Mouse (Mus musculus): ENCODE measurements around the gene Lgalsl. TPM values are rescaled to one million over a fixed set of nuclear protein-coding genes. Genes with fewer than 3 reads are reported as not detected.
A peak's percentile ranks its signal among the peaks of the same experiment; 100 is the strongest.

Gene Lgalsl
- 74.5 and 77.7 TPM in 2 replicates for polyA plus RNA-seq (2015; fragmentation: Nextera tagmentation; extraction: Ambion mirVana)

DNA sequence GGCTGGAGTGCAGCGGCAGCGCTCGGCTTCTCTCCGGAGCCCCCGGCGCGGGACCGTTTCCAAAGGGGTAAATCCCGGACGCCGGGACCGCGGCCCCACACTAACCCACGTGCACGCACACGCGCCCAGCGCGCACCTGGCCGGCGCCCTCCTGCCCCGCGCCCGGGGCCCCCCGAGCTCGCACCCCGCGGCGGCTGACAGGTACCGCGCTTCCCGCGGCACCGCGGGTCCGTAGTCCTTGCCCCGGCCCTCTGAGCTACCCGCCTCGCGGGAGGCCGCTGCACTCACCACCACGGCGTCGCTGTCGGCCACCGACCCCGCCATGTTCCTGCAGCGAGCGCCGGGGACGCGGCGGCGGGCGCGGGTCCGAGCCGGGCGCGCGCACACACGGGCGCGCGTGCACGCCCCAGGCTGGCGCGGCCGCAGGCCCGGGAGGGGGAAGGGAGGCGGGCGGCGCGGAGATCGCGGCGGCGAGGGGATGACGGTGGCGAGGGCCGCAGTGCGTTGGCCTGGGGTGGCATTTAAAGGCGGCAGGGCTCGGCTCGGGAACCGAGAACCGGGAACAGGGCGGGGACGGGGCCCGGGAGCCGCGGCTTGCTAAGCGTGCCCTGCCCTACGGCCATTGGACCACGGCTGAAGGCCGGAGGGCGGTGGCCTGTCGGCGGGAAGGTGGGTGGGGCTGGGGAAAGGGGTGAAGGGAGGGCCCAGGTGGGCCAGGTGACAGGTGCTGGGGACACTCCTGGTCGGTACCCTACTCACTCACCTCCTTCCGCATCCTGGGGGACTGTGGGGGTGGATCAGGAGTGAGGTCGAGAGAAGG is at the start of gene Lgalsl:
Lgalsl (minus strand) TSS at position 371 of the 820 bp plus-strand sequence.
- ATAC-seq (ENCODE audit: low FRiP score, low read depth) = peak; percentile 85
- H3K4me3 ChIP-seq = peak within 1 kb of the TSS; percentile 76
- under 1% methylated on average over 94 of the region's 102 CpGs for WGBS
- peaks cover 25% of the 10 kb centered on the region for H3K36me3 ChIP-seq
- H3K4me2 ChIP-seq = peak within 1 kb of the TSS; percentile 74
- peak within 1 kb of the TSS; percentile 95 for H3K27ac ChIP-seq (replicated peaks)
- no peaks in the 10 kb centered on the region for H3K9me3 ChIP-seq
- H3K27me3 ChIP-seq = no peaks in the 10 kb centered on the region
- peaks cover 29% of the 10 kb centered on the region for H3K4me1 ChIP-seq (replicated peaks)
- peak within 1 kb of the TSS; percentile 91 for H3K9ac ChIP-seq

DNA sequence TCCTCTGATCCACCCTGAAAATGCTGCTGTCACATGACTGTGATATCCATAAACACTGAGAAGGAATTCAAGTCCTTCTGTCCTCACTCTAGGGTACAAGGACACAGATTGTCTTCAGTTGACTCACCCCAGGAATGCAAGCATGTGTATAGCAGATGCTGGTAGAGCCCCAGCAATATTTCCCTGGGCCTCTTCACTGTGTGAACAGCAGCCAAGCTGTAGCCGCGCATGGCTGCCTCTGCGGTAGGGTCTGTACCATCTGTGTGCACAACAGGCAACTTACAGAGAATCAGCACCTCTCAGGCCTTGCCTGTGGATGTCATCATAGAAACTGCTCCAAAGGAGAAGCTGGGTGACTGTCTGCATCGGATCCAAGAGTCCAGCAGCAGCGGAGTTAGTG is 47.8 kb upstream of the Lgalsl start:
- WGBS = 73% methylated on average over 5 of the region's 5 CpGs
- no peak overlapping the region for H3K9ac ChIP-seq
- peak; percentile 76 for ATAC-seq (ENCODE audit: low FRiP score, low read depth)
- no peaks in the 10 kb centered on the region for H3K36me3 ChIP-seq
- no peak overlapping the region for H3K4me2 ChIP-seq
- no peak overlapping the region for H3K27ac ChIP-seq (replicated peaks)
- no peak overlapping the region for H3K4me3 ChIP-seq
- no peaks in the 10 kb centered on the region for H3K27me3 ChIP-seq
- H3K4me1 ChIP-seq (replicated peaks) = no peaks in the 10 kb centered on the region
- H3K9me3 ChIP-seq = no peaks in the 10 kb centered on the region

DNA sequence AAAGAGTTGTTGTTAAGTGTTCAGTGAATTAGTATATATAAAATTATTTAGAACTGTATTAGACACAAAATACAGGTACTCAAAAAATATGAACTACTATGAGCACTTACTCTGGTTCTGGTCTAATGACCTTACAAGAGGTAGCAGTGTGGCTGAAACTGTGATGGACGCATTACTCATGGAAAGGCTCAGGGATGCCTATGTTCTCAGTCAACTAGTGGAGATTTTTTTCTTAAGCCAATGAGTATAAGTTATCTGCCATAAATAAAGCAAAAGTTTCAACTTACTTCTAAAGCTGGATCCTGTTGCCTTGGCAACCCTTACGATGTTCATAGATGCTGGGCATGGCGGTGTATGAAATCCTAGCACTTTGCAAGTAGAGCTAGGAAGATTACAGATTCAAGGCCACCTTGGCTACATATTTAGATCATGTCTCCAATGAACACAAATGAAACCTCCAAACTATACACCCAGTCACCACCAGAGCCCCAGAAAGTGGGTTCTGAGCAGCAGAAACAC is 46.8 kb upstream of the Lgalsl start:
- ATAC-seq (ENCODE audit: low FRiP score, low read depth) = no peak
- Histone ChIP-seq H3K4me1 (replicated peaks) (no peaks in the 10 kb centered on the region), H3K4me2 (no peak overlapping the region), H3K27me3 (no peaks in the 10 kb centered on the region), H3K9ac (no peak overlapping the region), H3K36me3 (no peaks in the 10 kb centered on the region), H3K4me3 (no peak overlapping the region), H3K9me3 (no peaks in the 10 kb centered on the region), H3K27ac (replicated peaks) (no peak overlapping the region)
- 88% methylated on average over 3 of the region's 3 CpGs for WGBS

DNA sequence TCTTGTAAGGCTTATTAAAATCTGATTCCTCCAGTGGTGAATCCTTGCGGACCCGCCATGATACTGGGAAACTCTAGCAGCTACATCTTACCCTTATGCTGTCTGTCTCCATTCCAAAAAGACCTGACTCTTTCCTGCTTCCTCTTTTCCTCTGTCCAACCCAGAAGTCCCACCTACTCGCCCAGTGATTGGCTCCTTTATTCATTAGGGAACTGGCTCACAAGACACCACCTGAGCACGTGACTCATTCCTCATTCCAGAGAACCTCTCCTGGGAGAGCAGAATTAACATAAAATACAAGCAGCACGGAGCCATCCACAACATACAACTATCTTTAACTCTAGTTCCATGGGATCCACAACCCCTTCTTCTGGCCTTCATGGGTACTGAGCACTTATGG is 42.5 kb upstream of the Lgalsl start:
- H3K9ac ChIP-seq = no peak overlapping the region
- no peak overlapping the region for H3K27ac ChIP-seq (replicated peaks)
- no peak overlapping the region for H3K4me3 ChIP-seq
- no peaks in the 10 kb centered on the region for H3K9me3 ChIP-seq
- 64% methylated on average over 5 of the region's 5 CpGs for WGBS
- no peak overlapping the region for H3K4me2 ChIP-seq
- ATAC-seq (ENCODE audit: low FRiP score, low read depth) = no peak
- H3K36me3 ChIP-seq = no peaks in the 10 kb centered on the region
- no peaks in the 10 kb centered on the region for H3K4me1 ChIP-seq (replicated peaks)
- H3K27me3 ChIP-seq = no peaks in the 10 kb centered on the region

- H3K4me3 ChIP-seq = no peak overlapping the region
- H3K9me3 ChIP-seq = no peaks in the 10 kb centered on the region
- H3K9ac ChIP-seq = no peak overlapping the region
- no peak overlapping the region for H3K4me2 ChIP-seq
- 90% methylated on average over 7 of the region's 7 CpGs for WGBS
- H3K4me1 ChIP-seq (replicated peaks) = no peaks in the 10 kb centered on the region
- no peak overlapping the region for H3K27ac ChIP-seq (replicated peaks)
- H3K27me3 ChIP-seq = no peaks in the 10 kb centered on the region
- no peak for ATAC-seq (ENCODE audit: low FRiP score, low read depth)
- no peaks in the 10 kb centered on the region for H3K36me3 ChIP-seq
These were observed 42.1 kb upstream of the Lgalsl start for GRCm38 (mm10) chr11:20872911-20873310.

DNA sequence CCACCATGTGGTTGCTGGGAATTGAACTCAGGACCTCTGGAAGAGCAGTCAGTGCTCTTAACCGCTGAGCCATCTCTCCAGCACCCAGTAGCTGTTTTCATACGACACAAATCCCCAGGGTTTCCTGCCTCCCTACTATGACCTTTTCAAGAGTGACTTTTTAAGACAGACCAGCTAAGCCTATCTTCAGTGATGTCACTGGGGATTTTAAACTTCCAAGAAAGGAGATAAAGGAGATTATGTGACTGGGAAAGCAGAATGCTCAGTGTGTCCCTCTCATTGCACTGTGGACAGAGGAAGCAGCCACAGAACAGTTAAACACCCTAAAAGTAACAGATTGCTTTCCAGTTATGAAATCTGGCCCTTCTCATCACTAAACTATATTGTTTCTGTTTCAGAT is 41.6 kb upstream of the Lgalsl start:
- Histone ChIP-seq H3K27me3 (no peaks in the 10 kb centered on the region), H3K4me2 (no peak overlapping the region), H3K4me1 (replicated peaks) (no peaks in the 10 kb centered on the region), H3K9ac (no peak overlapping the region), H3K9me3 (no peaks in the 10 kb centered on the region), H3K36me3 (no peaks in the 10 kb centered on the region), H3K4me3 (no peak overlapping the region), H3K27ac (replicated peaks) (no peak overlapping the region)
- 85% methylated on average over 2 of the region's 2 CpGs for WGBS
- ATAC-seq (ENCODE audit: low FRiP score, low read depth) = no peak

- no peak overlapping the region for H3K4me2 ChIP-seq
- H3K27me3 ChIP-seq = no peaks in the 10 kb centered on the region
- ATAC-seq (ENCODE audit: low FRiP score, low read depth) = no peak
- H3K27ac ChIP-seq (replicated peaks) = no peak overlapping the region
- no peak overlapping the region for H3K9ac ChIP-seq
- H3K4me3 ChIP-seq = no peak overlapping the region
- H3K36me3 ChIP-seq = no peaks in the 10 kb centered on the region
- 83% methylated on average over 2 of the region's 2 CpGs for WGBS
- H3K4me1 ChIP-seq (replicated peaks) = no peaks in the 10 kb centered on the region
- no peaks in the 10 kb centered on the region for H3K9me3 ChIP-seq
These were observed 39.1 kb upstream of the Lgalsl start for GRCm38 (mm10) chr11:20869927-20870326.

DNA sequence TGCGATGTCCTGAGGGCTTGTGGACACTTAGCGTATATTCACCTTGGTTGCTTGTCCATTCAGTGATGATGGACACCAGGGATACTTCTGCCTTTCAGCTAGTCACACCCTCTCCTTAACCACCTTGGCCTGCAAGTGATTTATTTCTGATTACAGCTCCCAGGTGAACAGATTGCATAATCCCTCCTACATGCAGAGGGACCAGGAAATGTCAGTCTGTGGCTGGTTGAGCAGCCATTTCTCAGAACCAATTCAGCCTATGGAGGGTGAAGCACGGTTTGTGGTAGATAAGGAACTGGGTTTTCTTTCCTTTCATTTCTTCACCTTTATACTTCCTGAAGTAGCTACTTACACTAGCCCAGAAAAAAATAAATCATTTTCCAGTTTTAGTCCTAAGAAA is 34.6 kb upstream of the Lgalsl start:
- WGBS = 95% methylated on average over 3 of the region's 3 CpGs
- H3K27ac ChIP-seq (replicated peaks) = no peak overlapping the region
- H3K4me3 ChIP-seq = no peak overlapping the region
- H3K9me3 ChIP-seq = no peaks in the 10 kb centered on the region
- no peaks in the 10 kb centered on the region for H3K27me3 ChIP-seq
- ATAC-seq (ENCODE audit: low FRiP score, low read depth) = no peak
- H3K36me3 ChIP-seq = no peaks in the 10 kb centered on the region
- no peak overlapping the region for H3K9ac ChIP-seq
- H3K4me1 ChIP-seq (replicated peaks) = no peaks in the 10 kb centered on the region
- H3K4me2 ChIP-seq = no peak overlapping the region

GRCm38 (mm10) chr11:20864647-20865046 is 33.8 kb upstream of the Lgalsl start:
- H3K4me3 ChIP-seq = no peak overlapping the region
- H3K27ac ChIP-seq (replicated peaks) = no peak overlapping the region
- H3K4me1 ChIP-seq (replicated peaks) = 0 out of 2 replicates have a peak, but pooled peaks cover 3% of the 10 kb centered on the region
- H3K9me3 ChIP-seq = no peaks in the 10 kb centered on the region
- H3K27me3 ChIP-seq = no peaks in the 10 kb centered on the region
- WGBS = 71% methylated on average over 6 of the region's 6 CpGs
- H3K9ac ChIP-seq = no peak overlapping the region
- no peaks in the 10 kb centered on the region for H3K36me3 ChIP-seq
- H3K4me2 ChIP-seq = no peak overlapping the region
- no peak for ATAC-seq (ENCODE audit: low FRiP score, low read depth)

- Histone ChIP-seq H3K9ac (no peak overlapping the region), H3K4me1 (replicated peaks) (0 out of 2 replicates have a peak, but pooled peaks cover 3% of the 10 kb centered on the region), H3K9me3 (no peaks in the 10 kb centered on the region), H3K4me2 (no peak overlapping the region), H3K4me3 (no peak overlapping the region), H3K36me3 (no peaks in the 10 kb centered on the region), H3K27ac (replicated peaks) (no peak overlapping the region), H3K27me3 (no peaks in the 10 kb centered on the region)
- ATAC-seq (ENCODE audit: low FRiP score, low read depth) = no peak
- WGBS = 81% methylated on average over 5 of the region's 5 CpGs
These were observed 31.2 kb upstream of the Lgalsl start for GRCm38 (mm10) chr11:20862101-20862500.

GRCm38 (mm10) chr11:20860351-20860750 is 29.5 kb upstream of the Lgalsl start:
- H3K27ac ChIP-seq (replicated peaks) = peak overlapping the region; percentile 35; the same call in 1 of the 2 replicates

GRCm38 (mm10) chr11:20859858-20860257 is 29.0 kb upstream of the Lgalsl start:
- ATAC-seq (ENCODE audit: low FRiP score, low read depth) = no peak
- Histone ChIP-seq H3K36me3 (no peaks in the 10 kb centered on the region), H3K4me1 (replicated peaks) (peaks cover 3% of the 10 kb centered on the region; the same call in 1 of the 2 replicates), H3K27ac (replicated peaks) (peak overlapping the region; percentile 80), H3K27me3 (no peaks in the 10 kb centered on the region), H3K9me3 (no peaks in the 10 kb centered on the region), H3K4me2 (peak overlapping the region; percentile 22), H3K4me3 (no peak overlapping the region), H3K9ac (no peak overlapping the region)
- WGBS = 45% methylated on average over 6 of the region's 6 CpGs

More at GRCm38 (mm10) chr11:20860351-20860750, 29.5 kb upstream of the Lgalsl start:
- Histone ChIP-seq H3K27me3 (no peaks in the 10 kb centered on the region), H3K4me3 (no peak overlapping the region), H3K4me1 (replicated peaks) (peaks cover 3% of the 10 kb centered on the region; the same call in 1 of the 2 replicates), H3K4me2 (no peak overlapping the region), H3K9ac (no peak overlapping the region), H3K9me3 (no peaks in the 10 kb centered on the region), H3K36me3 (no peaks in the 10 kb centered on the region)
- no peak for ATAC-seq (ENCODE audit: low FRiP score, low read depth)
- 98% methylated on average over 3 of the region's 3 CpGs for WGBS

All from hindbrain, embryonic 15.5 days (tissue).